Mouse (Mus musculus) adipocyte (in vitro differentiated cells): ENCODE measurements around the gene Smarcd3.
A peak's percentile ranks its signal among the peaks of the same experiment; 100 is the strongest.
"Not testable (repeated sequence)": the region's sequence is repeated elsewhere in the genome, so short reads cannot be mapped to it uniquely, and the experiment has no call there.

Experiments used
- DNase-seq: peaks from one replicate; pipeline ENCODE4 v3.0.0-alpha.2; 2016; ENCODE audit warnings: low spot score

Smarcd3 gene

DNA sequence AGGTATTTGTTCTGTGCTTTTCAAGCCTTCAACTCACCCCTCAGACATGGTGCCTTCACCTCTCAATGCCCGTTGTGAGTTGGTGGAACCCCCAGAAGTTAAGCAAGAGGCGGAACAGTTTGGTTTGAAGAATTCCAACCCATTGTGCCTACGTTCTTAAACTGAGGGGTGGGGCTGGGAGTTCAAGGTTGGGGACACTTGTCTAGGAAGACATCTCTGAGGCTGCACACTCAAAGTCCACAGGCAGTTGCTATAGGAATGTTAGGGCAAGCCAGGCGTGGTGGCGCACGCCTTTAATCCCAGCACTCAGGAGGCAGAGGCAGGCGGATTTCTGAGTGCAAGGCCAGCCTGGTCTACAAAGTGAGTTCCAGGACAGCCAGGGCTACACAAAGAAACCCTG, 68.9 kb downstream of the Smarcd3 start:
- not testable (repeated sequence) for DNase-seq

DNA sequence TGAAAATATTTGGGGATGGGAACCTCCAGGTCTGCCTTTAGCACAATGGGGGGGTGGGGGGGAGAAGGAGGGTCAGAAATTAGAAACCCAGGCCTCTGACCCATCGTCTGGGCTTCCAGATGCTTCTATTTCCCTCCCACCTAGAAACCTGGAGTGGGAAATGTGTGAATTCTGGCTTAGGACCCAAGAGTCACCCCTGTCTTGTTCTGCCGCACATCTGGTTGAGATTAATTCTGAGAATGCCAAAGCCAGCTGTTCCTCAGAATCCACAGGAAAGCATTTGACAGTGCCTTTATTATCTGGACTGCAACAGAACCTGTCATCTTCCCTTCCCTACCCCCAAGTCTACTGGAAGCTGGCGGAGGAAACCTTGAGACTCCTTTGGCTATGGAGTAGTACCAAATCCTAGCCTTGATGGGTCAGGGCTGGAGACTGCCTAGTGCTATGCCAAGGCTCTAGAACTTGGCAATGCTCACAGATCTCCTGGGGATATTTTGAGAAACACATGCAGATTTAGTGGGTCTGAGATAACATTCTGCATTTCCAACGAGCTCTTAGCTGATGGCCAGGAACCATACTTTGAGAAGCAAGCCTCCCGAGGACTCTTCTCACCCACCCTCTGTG, 70.5 kb downstream of the Smarcd3 start:
- DNase-seq: peak; percentile 55

DNA sequence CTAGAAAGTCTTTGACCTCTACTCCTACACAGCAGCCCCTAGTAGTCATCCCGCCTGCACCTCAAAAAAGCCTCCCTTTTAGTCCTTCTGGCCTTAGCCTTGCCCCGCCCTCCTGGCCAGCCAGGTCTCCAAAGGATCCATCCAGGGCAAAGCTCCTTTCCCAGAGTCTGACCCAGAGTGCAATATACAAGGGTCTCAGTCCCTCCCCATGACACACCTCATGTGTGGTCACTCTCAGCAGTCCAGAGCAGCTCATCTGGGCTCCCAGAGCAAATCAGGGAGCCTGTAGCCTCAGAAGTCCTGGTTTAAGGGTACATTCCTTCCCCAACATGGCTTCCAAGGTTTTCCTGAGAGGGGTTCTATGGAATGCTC, 72.9 kb downstream of the Smarcd3 start:
- no peak for DNase-seq

DNA sequence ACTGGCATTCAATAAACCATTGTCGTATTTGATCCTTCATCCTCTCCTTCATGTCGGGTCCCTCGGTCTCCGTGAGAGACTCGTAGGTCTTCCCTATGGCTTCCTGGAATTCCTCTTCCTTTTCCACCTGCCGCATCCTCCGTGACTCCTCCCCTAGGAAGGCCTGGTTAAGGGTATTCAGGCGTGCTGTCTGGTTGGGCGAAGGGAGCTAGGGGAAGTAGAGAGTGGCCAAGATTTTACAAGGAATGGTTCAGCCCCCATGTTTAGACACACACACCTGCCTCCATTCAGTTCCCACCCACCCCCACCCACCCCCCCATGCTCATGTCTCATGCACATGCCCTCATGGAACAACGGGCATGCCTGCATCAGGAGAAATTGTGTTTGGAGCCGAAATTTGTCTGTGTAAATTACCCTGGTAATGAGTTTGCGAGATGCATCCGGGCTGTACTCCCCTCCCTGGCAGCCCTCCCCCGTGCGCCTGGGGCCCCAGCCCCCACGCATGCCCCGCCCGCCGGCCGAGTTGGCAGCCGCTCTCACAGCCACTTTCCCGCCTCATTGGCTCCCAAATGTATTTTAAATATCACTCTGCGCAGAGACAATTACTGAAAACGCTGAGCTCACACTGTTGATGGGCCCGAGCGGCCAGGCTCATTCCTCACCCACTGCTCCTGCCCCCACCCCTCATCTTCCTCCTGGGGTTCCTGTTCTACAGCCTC, 73.5 kb downstream of the Smarcd3 start:
- no peak for DNase-seq

DNA sequence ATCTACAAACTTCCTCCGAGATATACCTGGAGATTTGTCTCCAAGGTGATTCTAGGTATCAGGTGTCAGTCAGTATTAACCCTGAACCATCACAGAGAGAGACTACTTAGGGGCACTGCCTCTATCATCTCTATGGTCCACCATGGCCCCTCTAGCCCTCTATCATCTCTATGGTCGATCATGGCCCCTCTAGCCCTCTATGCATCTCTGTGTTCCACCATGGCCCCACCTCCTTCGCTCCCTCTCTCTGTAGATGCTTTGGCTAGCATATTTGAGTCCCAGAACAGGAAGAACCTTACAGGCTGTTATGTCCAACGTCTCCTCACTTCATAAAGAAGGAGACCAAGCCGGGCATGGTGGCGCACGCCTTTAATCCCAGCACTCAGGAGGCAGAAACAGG, 81.6 kb downstream of the Smarcd3 start:
- no peak for DNase-seq

DNA sequence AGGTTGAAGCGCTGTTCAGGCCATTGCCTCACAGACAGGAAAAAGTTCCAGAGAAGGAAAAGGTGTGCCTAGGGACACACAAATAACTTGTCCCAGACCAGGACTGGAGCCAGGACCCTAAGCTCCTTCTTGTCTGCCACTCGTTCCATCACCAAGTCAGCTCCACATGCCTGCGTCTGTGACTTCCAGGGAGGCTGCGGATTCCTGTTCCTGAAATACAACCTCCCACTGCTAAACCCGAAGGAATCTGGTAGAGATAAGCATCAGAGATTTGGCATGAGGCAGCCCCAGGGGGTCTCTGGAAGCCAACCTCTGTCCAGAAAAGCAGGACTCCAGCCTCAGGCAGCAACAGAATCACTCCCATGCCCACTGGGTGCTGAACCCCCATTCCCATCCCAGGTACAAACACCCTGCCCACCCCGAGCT, 83.1 kb downstream of the Smarcd3 start:
- no peak for DNase-seq
